Mouse (Mus musculus) thymus, adult 18-20 months (tissue): ENCODE results near the gene Cypt4.
"Not testable (repeated sequence)": the region's sequence is repeated elsewhere in the genome, so short reads cannot be mapped to it uniquely, and the experiment has no call there.

Experiments used
- DNase-seq, 2 experiments: peaks; one replicate each; pipeline ENCODE4 v3.0.0; 2022; ENCODE audit warnings: mixed read lengths in 2 of 2

Gene Cypt4

GRCm38 (mm10) chr9:24624896-24625295, at the start of gene Cypt4:
Gene Cypt4 (plus strand): TSS chr9:24625196.
- no peak for DNase-seq

DNA sequence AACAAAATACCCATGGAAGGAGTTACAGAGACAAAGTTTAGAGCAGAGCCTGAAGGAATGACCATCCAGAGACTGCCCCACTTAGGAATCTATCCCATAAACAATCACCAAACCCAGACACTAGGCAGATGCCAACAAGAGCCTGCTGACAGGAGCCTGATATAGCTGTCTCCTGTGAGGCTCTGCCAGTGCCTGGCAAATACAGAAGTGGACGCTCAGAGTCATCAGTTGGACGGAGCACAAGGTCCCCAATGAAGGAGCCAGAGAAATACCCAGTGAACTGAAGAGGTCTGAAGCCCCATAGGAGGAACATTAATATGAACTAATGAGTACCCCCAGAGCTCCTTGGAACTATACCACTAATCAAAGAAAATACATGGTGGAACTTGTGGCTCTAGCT, 12.3 kb downstream of the Cypt4 start:
- not testable (repeated sequence) for DNase-seq
